Mouse (Mus musculus) kidney, adult 9 months (tissue): ENCODE results near the gene Cdh4.

Experiments
- DNase-seq: peaks from one replicate; pipeline ENCODE4 v3.0.0; 2022

The Cdh4 gene

GRCm38 (mm10) chr2:179689761-179690160 is 247.5 kb downstream of the Cdh4 start:
- no peak for DNase-seq

- DNase-seq = no peak
Observed at GRCm38 (mm10) chr2:179690571-179690970, 248.3 kb downstream of the Cdh4 start.

- no peak for DNase-seq
Observed at GRCm38 (mm10) chr2:179694936-179695335, 252.7 kb downstream of the Cdh4 start.

- DNase-seq = no peak
Observed at GRCm38 (mm10) chr2:179697601-179698000, 255.4 kb downstream of the Cdh4 start.

- no peak for DNase-seq
Observed at GRCm38 (mm10) chr2:179698196-179698985, 256.2 kb downstream of the Cdh4 start.

- DNase-seq = no peak
Observed at GRCm38 (mm10) chr2:179705043-179705442, 262.8 kb downstream of the Cdh4 start.

- no peak for DNase-seq
Observed at GRCm38 (mm10) chr2:179705461-179705860, 263.2 kb downstream of the Cdh4 start.

- no peak for DNase-seq
Observed at GRCm38 (mm10) chr2:179706616-179707015, 264.4 kb downstream of the Cdh4 start.

GRCm38 (mm10) chr2:179709111-179709510 is 266.9 kb downstream of the Cdh4 start:
- no peak for DNase-seq

- no peak for DNase-seq
Observed at GRCm38 (mm10) chr2:179712690-179713089, 270.5 kb downstream of the Cdh4 start.

GRCm38 (mm10) chr2:179713326-179713725 is 271.1 kb downstream of the Cdh4 start:
- DNase-seq = no peak

GRCm38 (mm10) chr2:179714145-179714544 is 271.9 kb downstream of the Cdh4 start:
- no peak for DNase-seq

- DNase-seq = no peak
Observed at GRCm38 (mm10) chr2:179715375-179715774, 273.1 kb downstream of the Cdh4 start.

GRCm38 (mm10) chr2:179720366-179720765 is 278.1 kb downstream of the Cdh4 start:
- DNase-seq = no peak

- no peak for DNase-seq
Observed at GRCm38 (mm10) chr2:179721534-179722516, 279.6 kb downstream of the Cdh4 start.

GRCm38 (mm10) chr2:179722776-179723386 is 280.6 kb downstream of the Cdh4 start:
- no peak for DNase-seq

GRCm38 (mm10) chr2:179723401-179723800 is 281.2 kb downstream of the Cdh4 start:
- DNase-seq = no peak

- no peak for DNase-seq
Observed at GRCm38 (mm10) chr2:179729002-179729401, 286.8 kb downstream of the Cdh4 start.

GRCm38 (mm10) chr2:179729802-179730201 is 287.6 kb downstream of the Cdh4 start:
- no peak for DNase-seq

GRCm38 (mm10) chr2:179733141-179733831 is 291.1 kb downstream of the Cdh4 start:
- DNase-seq = no peak

- no peak for DNase-seq
Observed at GRCm38 (mm10) chr2:179742419-179742818, 300.2 kb downstream of the Cdh4 start.

- DNase-seq = no peak
Observed at GRCm38 (mm10) chr2:179742828-179743227, 300.6 kb downstream of the Cdh4 start.

- no peak for DNase-seq
Observed at GRCm38 (mm10) chr2:179746491-179746890, 304.3 kb downstream of the Cdh4 start.
